Mouse (Mus musculus): ENCODE results near the gene Nudt2. TPM values are rescaled to one million over a fixed set of nuclear protein-coding genes. Genes with fewer than 3 reads are reported as not detected.
A peak's percentile ranks its signal among the peaks of the same experiment; 100 is the strongest.

The Nudt2 gene
- polyA plus RNA-seq, 1 experiment from 2014 or later = 67.8 TPM

DNA sequence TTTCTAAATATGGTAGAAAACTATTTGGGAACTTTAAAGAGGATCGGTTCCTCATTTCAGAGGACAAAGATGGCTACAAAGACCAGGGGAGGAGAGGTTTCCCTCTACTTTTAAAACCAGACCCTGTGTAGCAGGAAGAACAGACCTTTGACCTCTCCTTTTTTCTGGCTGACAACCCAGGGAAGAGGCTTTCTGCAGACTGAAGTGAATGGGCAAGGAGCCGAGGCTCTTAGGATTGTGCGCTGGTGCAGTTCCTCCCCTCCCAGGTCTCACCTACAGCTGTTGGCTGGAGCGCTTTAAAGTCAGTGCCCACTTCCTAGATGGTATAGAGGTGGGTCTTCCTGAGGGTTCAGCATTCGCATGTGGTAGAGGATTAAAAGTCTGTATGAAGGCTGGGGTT lies 32.1 kb downstream of the Nudt2 start:
- 39% methylated on average over 5 of the region's 5 CpGs for WGBS
- H3K4me3 ChIP-seq = no peak overlapping the region
- DNase-seq (ENCODE audit: extremely low spot score, low spot score) = no peak

DNA sequence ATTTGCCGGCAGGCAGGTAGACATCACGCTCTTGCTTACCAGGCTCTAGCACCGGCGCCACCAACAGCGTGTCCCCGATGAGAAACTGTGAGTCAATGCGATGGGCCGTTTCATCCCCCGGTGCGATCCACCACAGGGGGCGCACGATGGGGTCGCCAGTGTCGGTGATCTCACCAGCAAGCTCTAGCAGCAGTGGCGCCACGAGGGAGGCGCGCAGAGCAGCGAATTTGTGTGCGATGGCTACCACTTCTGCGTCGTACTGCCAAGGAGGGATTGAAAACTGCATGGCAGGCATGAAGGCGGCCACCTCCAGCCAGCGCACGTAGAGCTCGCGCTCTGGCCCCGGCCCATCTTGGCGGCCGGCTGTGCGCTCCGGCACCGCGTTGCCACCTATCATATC lies 32.6 kb downstream of the Nudt2 start:
- Histone ChIP-seq H3K4me3 (peak overlapping the region; percentile 45), H3K4me1 (peaks cover 35% of the 10 kb centered on the region), H3K9me3 (no peaks in the 10 kb centered on the region), H3K36me3 (replicated peaks) (peaks cover 2% of the 10 kb centered on the region; the same call in 1 of the 2 replicates), H3K27me3 (ENCODE audit: poor library complexity, severe bottlenecking) (peaks cover 96% of the 10 kb centered on the region), H3K27ac (no peak overlapping the region)
- WGBS = 1% methylated on average over 34 of the region's 34 CpGs
- DNase-seq (ENCODE audit: extremely low spot score, low spot score) = peak; percentile 50

More for the DNA sequence above, 32.1 kb downstream of the Nudt2 start:
- H3K4me1 ChIP-seq = peaks cover 30% of the 10 kb centered on the region
- peaks cover 90% of the 10 kb centered on the region for H3K27me3 ChIP-seq (ENCODE audit: poor library complexity, severe bottlenecking)
- H3K27ac ChIP-seq = no peak overlapping the region
- no peaks in the 10 kb centered on the region for H3K9me3 ChIP-seq
- peaks cover 2% of the 10 kb centered on the region; the same call in 1 of the 2 replicates for H3K36me3 ChIP-seq (replicated peaks)

DNA sequence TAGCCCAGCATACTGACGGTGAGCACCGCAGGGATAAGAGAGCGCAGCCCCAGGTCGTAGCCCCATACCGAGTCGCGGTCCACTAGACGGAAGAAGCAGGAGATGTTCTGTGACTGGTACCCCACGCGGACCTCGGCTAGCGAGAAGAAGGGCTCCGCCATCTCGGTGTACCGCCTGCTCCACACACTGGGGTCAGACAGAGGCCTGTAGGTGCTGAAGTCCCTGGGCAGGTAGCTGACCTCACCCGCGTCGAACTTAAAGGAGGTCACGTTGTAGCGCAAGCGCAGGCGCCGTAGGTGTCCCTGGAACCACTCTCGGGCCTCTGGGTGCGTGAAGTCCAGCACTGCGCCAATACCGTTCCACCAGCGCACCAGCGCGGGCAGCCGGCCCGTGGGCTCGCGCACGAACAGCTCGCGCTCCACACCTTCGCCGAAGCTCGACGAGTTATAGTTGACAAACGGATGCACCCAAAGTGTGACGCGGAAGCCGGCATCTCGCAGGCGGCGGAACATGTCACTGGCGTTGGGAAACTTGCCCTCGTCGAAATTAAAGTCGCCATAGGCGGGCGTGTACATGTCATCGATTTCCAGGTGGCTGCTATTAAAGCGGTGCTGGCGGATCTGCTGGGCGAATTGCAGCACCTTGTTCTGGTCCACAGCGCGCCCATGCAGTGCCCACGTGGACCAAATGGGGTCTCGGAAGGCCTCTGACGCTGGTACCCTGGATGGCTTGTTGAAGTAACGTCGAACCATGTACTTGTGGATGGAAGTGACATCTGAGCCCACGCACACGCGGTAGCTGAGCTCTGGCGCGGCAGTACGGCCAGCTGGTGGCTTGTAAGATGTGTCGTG lies 33.3 kb downstream of the Nudt2 start:
- H3K4me3 ChIP-seq = peak overlapping the region; percentile 45
- peaks cover 2% of the 10 kb centered on the region; the same call in 1 of the 2 replicates for H3K36me3 ChIP-seq (replicated peaks)
- 6% methylated on average over 72 of the region's 72 CpGs for WGBS
- H3K27me3 ChIP-seq (ENCODE audit: poor library complexity, severe bottlenecking) = peaks cover 93% of the 10 kb centered on the region
- H3K9me3 ChIP-seq = no peaks in the 10 kb centered on the region
- no peak for DNase-seq (ENCODE audit: extremely low spot score, low spot score)
- H3K4me1 ChIP-seq = peaks cover 42% of the 10 kb centered on the region
- H3K27ac ChIP-seq = no peak overlapping the region

DNA sequence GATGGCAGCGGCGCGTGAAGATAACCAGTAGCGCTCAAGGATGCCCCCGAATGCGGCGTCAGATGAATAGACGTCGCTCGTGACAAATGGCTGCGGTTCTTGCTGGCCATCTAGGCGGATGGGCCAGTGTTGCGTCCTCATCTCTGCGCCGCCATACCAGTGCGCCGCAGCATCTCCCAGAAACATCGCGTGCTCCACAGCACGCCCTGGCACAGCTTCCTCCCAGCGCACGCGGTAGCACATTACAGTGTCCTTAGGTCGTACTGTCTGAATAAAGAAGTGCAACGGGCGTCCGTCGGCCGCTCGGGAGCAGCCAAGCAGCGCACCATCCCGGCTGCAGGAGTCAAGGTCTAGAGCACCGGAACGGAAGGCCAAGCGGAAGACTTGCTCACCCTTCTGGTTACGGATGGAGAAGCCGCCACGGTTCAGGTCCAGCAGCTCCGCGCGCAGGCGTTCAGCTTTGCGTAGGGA lies 34.0 kb downstream of the Nudt2 start:
- Histone ChIP-seq H3K27ac (no peak overlapping the region), H3K4me1 (peaks cover 44% of the 10 kb centered on the region), H3K27me3 (ENCODE audit: poor library complexity, severe bottlenecking) (peaks cover 86% of the 10 kb centered on the region), H3K9me3 (no peaks in the 10 kb centered on the region), H3K36me3 (replicated peaks) (peaks cover 2% of the 10 kb centered on the region; the same call in 1 of the 2 replicates), H3K4me3 (peak overlapping the region; percentile 45)
- 2% methylated on average over 43 of the region's 43 CpGs for WGBS
- DNase-seq (ENCODE audit: extremely low spot score, low spot score) = peak; percentile 47

DNA sequence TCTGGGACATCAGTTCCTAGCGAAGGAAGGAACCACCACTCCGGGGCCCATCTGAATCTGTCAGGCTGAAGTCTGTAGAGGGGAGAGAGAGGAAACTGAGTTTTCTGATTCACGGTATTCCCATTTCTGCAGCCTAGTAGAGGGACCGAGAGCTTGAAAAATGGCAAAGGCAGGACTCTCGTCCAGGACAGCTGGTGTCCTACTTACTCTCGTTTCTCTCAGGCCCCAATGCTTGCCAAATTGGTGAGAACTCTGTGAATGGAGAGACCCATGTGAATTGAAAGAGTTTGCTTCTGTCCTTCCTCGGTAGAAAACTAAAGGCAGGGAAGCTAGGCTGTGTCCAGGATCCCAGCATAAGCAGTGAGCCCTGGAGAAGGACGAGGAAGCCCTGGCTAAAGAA lies 34.7 kb downstream of the Nudt2 start:
- no peak overlapping the region for H3K4me3 ChIP-seq
- peaks cover 81% of the 10 kb centered on the region for H3K27me3 ChIP-seq (ENCODE audit: poor library complexity, severe bottlenecking)
- H3K27ac ChIP-seq = no peak overlapping the region
- no peaks in the 10 kb centered on the region for H3K9me3 ChIP-seq
- peaks cover 2% of the 10 kb centered on the region; the same call in 1 of the 2 replicates for H3K36me3 ChIP-seq (replicated peaks)
- 58% methylated on average over 8 of the region's 8 CpGs for WGBS
- DNase-seq (ENCODE audit: extremely low spot score, low spot score) = no peak
- peaks cover 44% of the 10 kb centered on the region for H3K4me1 ChIP-seq

DNA sequence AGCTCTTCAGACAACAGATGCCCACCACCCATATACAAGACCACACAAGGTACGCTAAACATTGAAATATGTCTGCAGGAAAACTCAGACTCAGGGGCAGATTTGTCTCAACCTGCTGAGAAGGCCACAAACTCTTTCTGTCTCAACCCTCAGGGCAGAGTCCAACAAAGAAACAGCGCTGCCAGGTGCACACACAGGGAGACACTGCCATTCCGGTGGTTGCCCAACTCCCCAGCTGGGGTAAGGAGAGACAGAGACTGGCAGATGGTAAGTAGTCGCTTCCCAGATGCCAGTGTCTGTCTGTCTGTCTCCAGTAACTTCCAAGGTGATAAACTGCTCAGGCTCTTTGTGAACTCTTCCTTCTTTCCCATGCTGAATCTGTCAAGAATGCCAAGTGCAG lies 35.8 kb downstream of the Nudt2 start:
- Histone ChIP-seq H3K9me3 (no peaks in the 10 kb centered on the region), H3K36me3 (replicated peaks) (peaks cover 2% of the 10 kb centered on the region; the same call in 1 of the 2 replicates), H3K4me3 (no peak overlapping the region), H3K4me1 (peaks cover 50% of the 10 kb centered on the region), H3K27ac (no peak overlapping the region), H3K27me3 (ENCODE audit: poor library complexity, severe bottlenecking) (peaks cover 80% of the 10 kb centered on the region)
- WGBS = 70% methylated on average over 4 of the region's 4 CpGs
- DNase-seq (ENCODE audit: extremely low spot score, low spot score) = no peak

DNA sequence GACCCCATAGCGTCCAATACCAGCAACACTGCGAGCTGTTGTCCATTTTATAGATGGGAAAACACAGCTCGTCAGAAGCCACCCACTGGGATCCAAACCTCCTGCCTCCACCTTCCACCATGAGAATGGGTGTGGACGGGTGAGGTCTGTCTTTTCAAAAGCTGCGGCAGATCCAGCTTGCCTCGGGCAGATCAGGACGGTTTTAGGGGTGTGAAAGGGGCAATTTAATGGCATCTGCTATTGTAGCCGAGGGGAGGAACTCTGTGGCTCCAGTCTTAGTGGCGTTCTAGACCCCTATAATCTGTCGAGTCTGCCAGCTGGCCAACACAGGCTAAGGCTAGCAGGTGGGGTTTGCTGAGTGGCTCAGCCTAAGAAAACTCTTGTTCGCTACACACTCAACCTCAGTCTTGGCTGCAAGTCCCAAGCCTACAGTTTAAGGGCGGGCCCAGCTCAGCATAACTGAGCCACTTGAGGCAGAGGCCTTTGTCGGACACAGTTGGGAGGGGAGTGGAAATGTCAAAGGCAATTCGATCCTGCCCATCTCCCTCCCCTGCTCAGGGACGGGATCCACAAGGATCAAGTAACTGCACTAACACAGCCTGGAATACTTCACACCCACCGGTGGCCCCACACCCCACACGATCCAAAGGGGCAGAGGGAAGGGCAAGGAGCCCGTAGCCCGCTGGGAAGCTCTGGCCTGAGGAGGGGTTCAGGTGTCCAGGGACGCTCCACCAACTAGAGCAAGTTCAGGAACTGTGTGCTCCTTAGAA lies 37.4 kb downstream of the Nudt2 start:
- no peaks in the 10 kb centered on the region for H3K9me3 ChIP-seq
- H3K36me3 ChIP-seq (replicated peaks) = no peaks in the 10 kb centered on the region
- H3K4me3 ChIP-seq = peak overlapping the region; percentile 51
- peaks cover 62% of the 10 kb centered on the region for H3K4me1 ChIP-seq
- H3K27ac ChIP-seq = peak overlapping the region; percentile 74
- DNase-seq (ENCODE audit: extremely low spot score, low spot score) = no peak
- 8% methylated on average over 20 of the region's 20 CpGs for WGBS
- peaks cover 69% of the 10 kb centered on the region for H3K27me3 ChIP-seq (ENCODE audit: poor library complexity, severe bottlenecking)

DNA sequence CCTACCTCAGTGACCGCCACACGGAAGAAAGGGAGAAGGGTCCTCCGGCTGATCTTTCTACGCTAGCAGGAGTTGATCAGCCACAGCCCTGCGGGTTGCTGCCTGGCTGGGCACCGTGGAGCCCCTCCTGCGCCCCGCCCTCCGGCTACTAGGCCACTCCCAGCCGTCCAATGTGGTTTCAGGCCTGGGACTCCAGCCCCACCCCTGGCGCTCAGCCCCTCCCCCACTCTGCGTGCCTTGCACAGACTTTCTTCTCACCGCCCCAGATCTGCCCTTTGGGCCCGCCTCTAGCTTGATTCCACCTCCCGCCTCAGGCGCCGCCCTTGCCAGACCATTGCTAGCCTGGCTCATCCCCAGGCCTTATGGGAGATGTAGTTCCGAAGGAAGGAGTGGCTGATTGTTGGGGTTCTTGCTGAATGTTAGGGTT lies 38.0 kb downstream of the Nudt2 start, which contains the start of gene AI464131:
Gene AI464131 (minus strand): TSS at position 91 of the 427 bp plus-strand sequence.
- Histone ChIP-seq H3K36me3 (replicated peaks) (no peaks in the 10 kb centered on the region), H3K9me3 (no peaks in the 10 kb centered on the region), H3K4me3 (peak within 1 kb of the TSS; percentile 51), H3K27ac (peak within 1 kb of the TSS; percentile 74), H3K4me1 (peaks cover 62% of the 10 kb centered on the region), H3K27me3 (ENCODE audit: poor library complexity, severe bottlenecking) (peaks cover 69% of the 10 kb centered on the region)
- DNase-seq (ENCODE audit: extremely low spot score, low spot score) = peak; percentile 99
- WGBS = under 1% methylated on average over 18 of the region's 18 CpGs

DNA sequence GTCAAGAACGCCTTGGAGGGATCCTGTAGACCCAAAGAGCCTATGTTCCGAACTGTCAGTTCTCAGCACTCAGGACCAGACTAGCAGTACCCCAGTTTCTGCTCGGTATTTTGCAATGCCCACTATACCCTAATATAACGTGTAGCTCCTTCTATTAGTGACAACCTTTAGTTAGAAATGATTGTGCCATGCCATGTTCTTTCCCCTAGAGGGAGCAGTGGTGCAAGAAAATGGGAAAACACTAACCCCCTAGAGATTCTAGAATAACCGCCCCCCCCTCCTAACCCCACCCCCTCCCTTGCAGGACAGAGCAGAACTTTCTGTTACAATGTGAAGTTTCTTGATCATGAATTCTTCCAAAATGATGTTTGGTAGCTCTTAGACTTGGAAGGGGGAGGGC lies 39.4 kb downstream of the Nudt2 start:
- H3K27ac ChIP-seq = no peak overlapping the region
- no peaks in the 10 kb centered on the region for H3K36me3 ChIP-seq (replicated peaks)
- 79% methylated on average over 5 of the region's 5 CpGs for WGBS
- DNase-seq (ENCODE audit: extremely low spot score, low spot score) = no peak
- peaks cover 51% of the 10 kb centered on the region for H3K4me1 ChIP-seq
- peaks cover 69% of the 10 kb centered on the region for H3K27me3 ChIP-seq (ENCODE audit: poor library complexity, severe bottlenecking)
- H3K4me3 ChIP-seq = no peak overlapping the region
- no peaks in the 10 kb centered on the region for H3K9me3 ChIP-seq

DNA sequence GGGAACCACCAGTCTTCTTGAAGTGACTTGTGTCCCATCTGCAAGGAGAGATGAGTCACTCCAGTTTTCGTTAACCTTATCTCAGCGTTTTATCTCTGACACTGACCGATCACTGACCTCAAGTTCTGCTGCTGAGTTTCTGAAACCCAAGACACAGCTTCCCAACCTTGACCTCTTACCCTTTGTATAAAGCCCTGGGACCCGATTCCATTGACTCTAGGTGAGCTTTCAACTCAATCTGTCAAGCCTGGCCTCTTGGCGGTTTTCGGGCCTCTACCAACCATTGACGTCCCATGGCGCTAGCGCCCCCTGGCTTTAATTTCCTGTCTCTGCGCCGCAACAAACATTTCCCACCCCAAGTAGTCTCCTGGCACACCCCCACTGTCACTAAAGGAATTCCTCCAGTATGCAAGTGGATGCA lies 40.2 kb downstream of the Nudt2 start:
- peaks cover 50% of the 10 kb centered on the region for H3K4me1 ChIP-seq
- peaks cover 69% of the 10 kb centered on the region for H3K27me3 ChIP-seq (ENCODE audit: poor library complexity, severe bottlenecking)

DNA sequence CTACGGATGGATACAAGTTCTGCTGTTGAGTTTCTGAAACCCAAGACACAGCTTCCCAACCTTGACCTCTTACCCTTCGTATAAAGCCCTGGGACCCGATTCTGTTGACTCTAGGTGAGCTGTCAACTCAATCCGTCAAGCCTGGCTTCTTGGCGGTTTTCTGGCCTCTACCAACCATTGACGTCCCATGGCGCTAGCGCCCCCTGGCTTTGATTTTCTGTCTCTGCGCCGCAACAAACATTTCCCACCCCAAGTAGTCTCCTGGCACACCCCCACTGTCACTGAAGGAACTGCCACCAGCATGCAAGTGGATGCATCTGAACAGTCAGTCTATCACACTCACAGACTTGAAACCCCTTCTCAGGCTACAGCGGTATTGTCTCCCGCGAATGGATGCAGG lies 41.2 kb downstream of the Nudt2 start:
- Histone ChIP-seq H3K4me3 (peak overlapping the region; percentile 58; the same call in 1 of the 2 replicates), H3K9me3 (no peaks in the 10 kb centered on the region), H3K27ac (peak overlapping the region; percentile 86; the same call in 1 of the 2 replicates), H3K36me3 (replicated peaks) (no peaks in the 10 kb centered on the region), H3K4me1 (peaks cover 50% of the 10 kb centered on the region), H3K27me3 (ENCODE audit: poor library complexity, severe bottlenecking) (peaks cover 64% of the 10 kb centered on the region)
- WGBS = 9% methylated on average over 13 of the region's 13 CpGs
- peak; percentile 60 for DNase-seq (ENCODE audit: extremely low spot score, low spot score)

More for the DNA sequence above, 40.2 kb downstream of the Nudt2 start:
- no peaks in the 10 kb centered on the region for H3K36me3 ChIP-seq (replicated peaks)
- no peak overlapping the region for H3K4me3 ChIP-seq
- DNase-seq (ENCODE audit: extremely low spot score, low spot score) = no peak
- H3K9me3 ChIP-seq = no peaks in the 10 kb centered on the region
- no peak overlapping the region for H3K27ac ChIP-seq
- 55% methylated on average over 11 of the region's 11 CpGs for WGBS

DNA sequence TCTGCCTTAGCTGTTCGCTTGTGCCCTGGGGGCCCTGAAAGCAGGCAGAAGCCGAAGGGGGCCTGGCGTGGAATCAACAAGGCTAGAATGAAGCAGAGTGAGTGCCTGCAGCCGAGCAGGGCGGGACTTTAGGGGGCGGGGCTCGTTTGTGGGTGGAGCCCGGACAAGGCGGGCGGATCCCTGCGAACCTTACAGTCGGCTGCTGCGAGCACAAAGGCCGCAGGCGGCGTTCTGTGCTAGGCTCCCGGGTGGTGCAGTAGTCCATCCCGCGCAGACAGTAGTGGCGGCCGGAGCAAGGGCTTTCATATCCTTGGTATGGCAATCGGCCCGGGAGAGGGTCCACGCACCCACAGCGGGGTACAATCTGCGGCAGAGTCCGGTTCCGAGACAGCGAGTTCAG lies 42.0 kb downstream of the Nudt2 start:
- peaks cover 63% of the 10 kb centered on the region for H3K27me3 ChIP-seq (ENCODE audit: poor library complexity, severe bottlenecking)
- peak overlapping the region; percentile 58 for H3K4me3 ChIP-seq
- DNase-seq (ENCODE audit: extremely low spot score, low spot score) = peak; percentile 91
- no peaks in the 10 kb centered on the region for H3K36me3 ChIP-seq (replicated peaks)
- H3K9me3 ChIP-seq = no peaks in the 10 kb centered on the region
- peaks cover 45% of the 10 kb centered on the region for H3K4me1 ChIP-seq
- WGBS = under 1% methylated on average over 29 of the region's 29 CpGs
- peak overlapping the region; percentile 86 for H3K27ac ChIP-seq

Measured in forebrain, embryonic 10.5 days (tissue).